Mouse (Mus musculus) cerebellum, postnatal 25 days (tissue): ENCODE data around the gene Gm10722.
"Not testable (repeated sequence)": the region's sequence is repeated elsewhere in the genome, so short reads cannot be mapped to it uniquely, and the experiment has no call there.

Experiments
- DNase-seq, 2 experiments: peaks; one replicate each; pipeline ENCODE4 v3.0.0; 2021; ENCODE audit warnings: mixed read lengths in 2 of 2

The Gm10722 gene

DNA sequence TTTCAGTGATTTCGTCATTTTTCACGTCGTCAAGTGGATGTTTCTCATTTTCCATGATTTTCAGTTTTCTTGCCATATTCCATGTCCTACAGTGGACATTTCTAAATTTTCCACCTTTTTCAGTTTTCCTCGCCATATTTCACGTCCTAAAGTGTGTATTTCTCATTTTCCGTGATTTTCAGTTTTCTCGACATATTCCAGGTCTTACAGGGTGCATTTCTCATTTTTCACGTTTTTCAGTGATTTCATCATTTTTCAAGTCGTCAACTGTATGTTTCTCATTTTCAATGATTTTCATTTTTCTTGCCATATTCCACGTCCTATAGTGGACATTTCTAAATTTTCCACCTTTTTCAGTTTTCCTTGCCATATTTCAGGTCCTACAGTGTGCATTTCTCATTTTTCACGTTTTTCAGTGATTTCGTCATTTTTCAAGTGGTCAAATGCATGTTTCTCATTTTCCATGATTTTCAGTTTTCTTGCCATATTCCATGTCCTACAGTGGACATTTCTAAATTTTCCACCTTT is at the start of gene Gm10722:
Gene Gm10722, plus strand, starts transcription at position 478 of the 528 bp plus-strand sequence.
- peak; percentile 1 to 3 for DNase-seq

DNA sequence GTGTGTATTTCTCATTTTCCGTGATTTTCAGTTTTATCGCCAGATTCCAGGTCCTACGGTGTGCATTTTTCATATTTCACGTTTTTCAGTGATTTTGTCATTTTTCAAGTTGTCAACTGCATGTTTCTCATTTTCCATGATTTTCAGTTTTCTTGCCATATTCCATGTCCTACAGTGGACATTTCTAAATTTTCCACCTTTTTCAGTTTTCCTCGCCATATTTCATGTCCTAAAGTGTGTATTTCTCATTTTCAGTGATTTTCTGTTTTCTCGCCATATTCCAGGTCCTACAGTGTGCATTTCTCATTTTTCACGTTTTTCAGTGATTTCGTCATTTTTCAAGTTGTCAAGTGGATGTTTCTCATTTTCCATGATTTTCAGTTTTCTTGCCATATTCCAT is 284 bp downstream of the Gm10722 start:
- DNase-seq: peak in 1 of 2 experiments; percentile 9

GRCm38 (mm10) chr9:3001948-3002659 is 1.4 kb downstream of the Gm10722 start:
- DNase-seq: peak; percentile 89 to 94

DNA sequence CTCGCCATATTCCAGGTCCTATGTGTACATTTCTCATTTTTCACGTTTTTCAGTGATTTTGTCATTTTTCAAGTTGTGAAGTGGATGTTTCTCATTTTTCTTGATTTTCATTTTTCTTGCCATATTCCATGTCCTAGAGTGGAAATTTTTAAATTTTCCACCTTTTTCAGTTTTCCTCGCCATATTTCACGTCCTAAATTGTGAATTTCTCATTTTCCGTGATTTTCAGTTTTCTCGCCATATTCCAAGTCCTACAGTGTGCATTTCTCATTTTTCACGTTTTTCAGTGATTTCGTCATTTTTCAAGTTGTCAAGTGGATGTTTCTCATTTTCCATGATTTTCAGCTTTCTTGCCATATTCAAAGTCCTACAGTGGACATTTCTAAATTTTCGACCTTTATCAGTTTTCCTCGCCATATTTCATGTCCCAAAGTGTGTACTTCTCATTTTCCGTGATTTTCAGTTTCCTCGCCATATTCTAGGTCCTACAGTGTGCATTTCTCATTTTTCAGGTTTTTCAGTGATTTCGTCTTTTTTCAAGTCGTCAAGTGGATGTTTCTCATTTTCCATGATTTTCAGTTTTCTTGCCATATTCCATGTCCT is 2.2 kb downstream of the Gm10722 start, which contains the start of gene Gm11168:
Gene Gm11168, plus strand, starts transcription at position 553 of the 603 bp plus-strand sequence.
- DNase-seq: peak in 1 of 2 experiments; percentile 6

DNA sequence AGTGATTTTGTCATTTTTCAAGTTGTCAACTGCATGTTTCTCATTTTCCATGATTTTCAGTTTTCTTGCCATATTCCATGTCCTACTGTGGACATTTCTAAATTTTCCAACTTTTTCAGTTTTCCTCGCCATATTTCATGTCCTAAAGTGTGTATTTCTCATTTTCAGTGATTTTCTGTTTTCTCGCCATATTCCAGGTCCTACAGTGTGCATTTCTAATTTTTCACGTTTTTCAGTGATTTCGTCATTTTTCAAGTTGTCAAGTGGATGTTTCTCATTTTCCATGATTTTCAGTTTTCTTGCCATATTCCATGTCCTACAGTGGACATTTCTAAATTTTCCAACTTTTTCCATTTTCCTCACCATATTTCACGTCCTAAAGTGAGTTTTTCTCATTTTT is 5.5 kb downstream of the Gm10722 start:
- DNase-seq: not testable (repeated sequence)

DNA sequence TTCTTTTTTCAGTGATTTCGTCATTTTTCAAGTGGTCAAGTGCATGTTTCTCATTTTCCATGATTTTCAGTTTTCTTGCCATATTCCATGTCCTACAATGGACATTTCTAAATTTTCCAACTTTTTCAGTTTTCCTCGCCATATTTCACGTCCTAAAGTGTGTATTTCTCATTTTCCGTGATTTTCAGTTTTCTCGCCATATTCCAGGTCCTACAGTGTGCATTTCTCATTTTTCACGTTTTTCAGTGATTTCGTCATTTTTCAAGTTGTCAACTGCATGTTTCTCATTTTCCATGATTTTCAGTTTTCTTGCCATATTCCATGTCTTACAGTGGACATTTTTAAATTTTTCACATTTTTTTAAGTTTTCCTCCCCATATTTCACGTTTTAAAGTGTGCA is 5.9 kb downstream of the Gm10722 start:
- peak in 1 of 2 experiments; percentile 74 for DNase-seq

DNA sequence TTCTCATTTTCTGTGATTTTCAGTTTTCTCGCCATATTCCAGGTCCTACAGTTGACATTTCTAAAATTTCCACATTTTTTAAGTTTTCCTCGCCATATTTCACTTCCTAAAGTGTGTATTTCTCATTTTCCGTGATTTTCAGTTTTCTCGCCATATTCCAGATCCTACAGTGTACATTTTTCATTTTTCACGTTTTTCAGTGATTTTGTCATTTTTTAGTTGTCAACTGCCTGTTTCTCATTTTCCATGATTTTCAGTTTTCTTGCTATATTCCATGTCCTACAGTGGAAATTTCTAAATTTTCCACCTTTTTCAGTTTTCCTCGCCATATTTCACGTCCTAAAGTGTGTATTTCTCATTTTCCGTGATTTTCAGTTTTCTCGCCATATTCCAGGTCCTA is 6.5 kb downstream of the Gm10722 start:
- peak in 1 of 2 experiments; percentile 2 for DNase-seq

DNA sequence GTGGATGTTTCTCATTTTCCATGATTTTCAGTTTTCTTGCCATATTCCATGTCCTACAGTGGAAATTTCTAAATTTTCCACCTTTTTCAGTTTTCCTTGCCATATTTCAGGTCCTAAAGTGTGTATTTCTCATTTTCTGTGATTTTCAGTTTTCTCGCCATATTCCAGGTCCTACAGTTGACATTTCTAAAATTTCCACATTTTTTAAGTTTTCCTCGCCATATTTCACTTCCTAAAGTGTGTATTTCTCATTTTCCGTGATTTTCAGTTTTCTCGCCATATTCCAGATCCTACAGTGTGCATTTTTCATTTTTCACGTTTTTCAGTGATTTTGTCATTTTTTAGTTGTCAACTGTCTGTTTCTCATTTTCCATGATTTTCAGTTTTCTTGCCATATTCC is 8.6 kb downstream of the Gm10722 start:
- not testable (repeated sequence) for DNase-seq

DNA sequence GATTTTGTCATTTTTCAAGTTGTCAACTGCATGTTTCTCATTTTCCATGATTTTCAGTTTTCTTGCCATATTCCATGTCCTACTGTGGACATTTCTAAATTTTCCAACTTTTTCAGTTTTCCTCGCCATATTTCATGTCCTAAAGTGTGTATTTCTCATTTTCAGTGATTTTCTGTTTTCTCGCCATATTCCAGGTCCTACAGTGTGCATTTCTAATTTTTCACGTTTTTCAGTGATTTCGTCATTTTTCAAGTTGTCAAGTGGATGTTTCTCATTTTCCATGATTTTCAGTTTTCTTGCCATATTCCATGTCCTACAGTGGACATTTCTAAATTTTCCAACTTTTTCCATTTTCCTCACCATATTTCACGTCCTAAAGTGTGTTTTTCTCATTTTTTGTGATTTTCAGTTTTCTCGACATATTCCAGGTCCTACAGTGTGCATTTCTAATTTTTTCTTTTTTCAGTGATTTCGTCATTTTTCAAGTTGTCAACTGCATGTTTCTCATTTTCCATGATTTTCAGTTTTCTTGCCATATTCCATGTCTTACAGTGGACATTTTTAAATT is 11.4 kb downstream of the Gm10722 start:
- not testable (repeated sequence) for DNase-seq

- DNase-seq: not testable (repeated sequence)
Measured at GRCm38 (mm10) chr9:3012733-3013279, 12.1 kb downstream of the Gm10722 start, which contains the start of gene Gm10721. TSS of gene Gm10721 (plus strand) at chr9:3013140.

DNA sequence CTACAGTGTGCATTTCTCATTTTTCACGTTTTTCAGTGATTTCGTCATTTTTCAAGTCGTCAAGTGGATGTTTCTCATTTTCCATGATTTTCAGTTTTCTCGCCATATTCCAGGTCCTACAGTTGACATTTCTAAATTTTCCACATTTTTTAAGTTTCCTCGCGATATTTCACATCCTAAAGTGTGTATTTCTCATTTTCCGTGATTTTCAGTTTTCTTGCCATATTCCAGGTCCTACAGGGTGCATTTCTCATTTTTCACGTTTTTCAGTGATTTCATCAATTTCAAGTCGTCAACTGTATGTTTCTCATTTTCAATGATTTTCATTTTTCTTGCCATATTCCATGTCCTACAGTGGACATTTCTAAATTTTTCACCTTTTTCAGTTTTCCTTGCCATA is 14.6 kb downstream of the Gm10722 start, which contains the start of gene Gm10720:
Gene Gm10720, plus strand, starts transcription at position 301 of the 400 bp plus-strand sequence.
- DNase-seq: not testable (repeated sequence)

GRCm38 (mm10) chr9:3015896-3016295 is 15.2 kb downstream of the Gm10722 start:
- DNase-seq: peak in 1 of 2 experiments; percentile 2

- not testable (repeated sequence) for DNase-seq
Measured at GRCm38 (mm10) chr9:3017108-3017507, 16.4 kb downstream of the Gm10722 start, which contains the start of gene Gm10719. TSS of gene Gm10719 (plus strand) at chr9:3017408.

DNA sequence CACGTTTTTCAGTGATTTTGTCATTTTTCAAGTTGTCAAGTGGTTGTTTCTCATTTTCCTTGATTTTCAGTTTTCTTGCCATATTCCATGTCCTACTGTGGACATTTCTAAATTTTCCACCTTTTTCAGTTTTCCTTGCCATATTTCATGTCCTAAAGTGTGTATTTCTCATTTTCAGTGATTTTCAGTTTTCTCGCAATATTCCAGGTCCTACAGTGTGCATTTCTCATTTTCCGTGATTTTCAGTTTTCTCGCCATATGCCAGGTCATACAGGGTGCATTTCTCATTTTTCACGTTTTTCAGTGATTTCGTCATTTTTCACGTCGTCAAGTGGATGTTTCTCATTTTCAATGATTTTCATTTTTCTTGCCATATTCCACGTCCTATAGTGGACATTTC is 18.2 kb downstream of the Gm10722 start:
- peak; percentile 91 for DNase-seq

- peak; percentile 52 to 67 for DNase-seq
Measured at GRCm38 (mm10) chr9:3019835-3020727, 19.4 kb downstream of the Gm10722 start.

- peak in 1 of 2 experiments; percentile 41 for DNase-seq
Measured at GRCm38 (mm10) chr9:3022316-3023008, 21.7 kb downstream of the Gm10722 start.

DNA sequence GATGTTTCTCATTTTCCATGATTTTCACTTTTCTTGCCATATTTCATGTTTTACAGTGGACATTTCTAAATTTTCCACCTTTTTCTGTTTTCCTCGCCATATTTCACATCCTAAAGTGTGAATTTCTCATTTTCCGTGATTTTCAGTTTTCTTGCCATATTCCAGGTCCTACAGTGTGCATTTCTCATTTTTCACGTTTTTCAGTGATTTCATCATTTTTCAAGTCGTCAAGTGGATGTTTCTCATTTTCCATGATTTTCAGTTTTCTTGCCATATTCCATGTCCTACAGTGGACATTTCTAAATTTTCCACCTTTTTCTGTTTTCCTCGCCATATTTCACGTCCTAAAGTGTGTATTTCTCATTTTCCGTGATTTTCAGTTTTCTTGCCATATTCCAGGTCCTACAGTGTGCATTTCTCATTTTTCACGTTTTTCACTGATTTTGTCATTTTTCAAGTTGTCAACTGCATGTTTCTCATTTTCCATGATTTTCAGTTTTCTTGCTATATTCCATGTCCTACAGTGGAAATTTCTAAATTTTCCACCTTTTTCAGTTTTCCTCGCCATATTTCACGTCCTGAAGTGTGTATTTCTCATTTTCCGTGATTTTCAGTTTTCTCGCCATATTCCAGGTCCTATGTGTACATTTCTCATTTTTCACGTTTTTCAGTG is 22.7 kb downstream of the Gm10722 start, which contains the start of gene Gm10718:
Gene Gm10718, plus strand, starts transcription at position 236 of the 673 bp plus-strand sequence.
- DNase-seq: peak; percentile 3 to 6

DNA sequence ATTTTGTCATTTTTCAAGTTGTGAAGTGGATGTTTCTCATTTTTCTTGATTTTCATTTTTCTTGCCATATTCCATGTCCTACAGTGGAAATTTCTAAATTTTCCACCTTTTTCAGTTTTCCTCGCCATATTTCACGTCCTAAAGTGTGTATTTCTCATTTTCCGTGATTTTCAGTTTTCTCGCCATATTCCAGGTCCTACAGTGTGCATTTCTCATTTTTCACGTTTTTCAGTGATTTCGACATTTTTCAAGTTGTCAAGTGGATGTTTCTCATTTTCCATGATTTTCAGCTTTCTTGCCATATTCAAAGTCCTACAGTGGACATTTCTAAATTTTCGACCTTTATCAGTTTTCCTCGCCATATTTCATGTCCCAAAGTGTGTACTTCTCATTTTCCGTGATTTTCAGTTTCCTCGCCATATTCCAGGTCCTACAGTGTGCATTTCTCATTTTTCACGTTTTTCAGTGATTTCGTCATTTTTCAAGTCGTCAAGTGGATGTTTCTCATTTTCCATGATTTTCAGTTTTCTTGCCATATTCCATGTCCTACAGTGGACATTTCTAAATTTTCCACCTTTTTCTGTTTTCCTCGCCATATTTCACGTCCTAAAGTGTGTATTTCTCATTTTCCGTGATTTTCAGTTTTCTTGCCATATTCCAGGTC is 23.4 kb downstream of the Gm10722 start:
- DNase-seq: peak in 1 of 2 experiments; percentile 43

DNA sequence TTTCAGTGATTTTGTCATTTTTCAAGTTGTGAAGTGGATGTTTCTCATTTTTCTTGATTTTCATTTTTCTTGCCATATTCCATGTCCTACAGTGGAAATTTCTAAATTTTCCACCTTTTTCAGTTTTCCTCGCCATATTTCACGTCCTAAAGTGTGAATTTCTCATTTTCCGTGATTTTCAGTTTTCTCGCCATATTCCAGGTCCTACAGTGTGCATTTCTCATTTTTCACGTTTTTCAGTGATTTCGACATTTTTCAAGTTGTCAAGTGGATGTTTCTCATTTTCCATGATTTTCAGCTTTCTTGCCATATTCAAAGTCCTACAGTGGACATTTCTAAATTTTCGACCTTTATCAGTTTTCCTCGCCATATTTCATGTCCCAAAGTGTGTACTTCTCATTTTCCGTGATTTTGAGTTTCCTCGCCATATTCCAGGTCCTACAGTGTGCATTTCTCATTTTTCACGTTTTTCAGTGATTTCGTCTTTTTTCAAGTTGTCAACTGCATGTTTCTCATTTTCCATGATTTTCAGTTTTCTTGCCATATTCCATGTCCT is 24.3 kb downstream of the Gm10722 start, which contains the start of gene Gm10717:
Gene Gm10717, plus strand, starts transcription at position 506 of the 556 bp plus-strand sequence.
- peak in 1 of 2 experiments; percentile 19 for DNase-seq
